Mouse (Mus musculus) E14TG2a.4 (cell line): ENCODE results near the gene Slitrk5.

Experiments used
- CTCF ChIP-seq: conservative IDR thresholded peaks from 2 replicates; pipeline ENCODE4 v1.5.1; 2014; ENCODE audit warnings: low read length
- NANOG ChIP-seq: IDR thresholded peaks from 2 replicates; pipeline ENCODE4 v1.6.1; 2014; ENCODE audit warnings: borderline replicate concordance, low read length, mixed read lengths

- no peak for TF ChIP-seq CTCF
- TF ChIP-seq NANOG, result no peak
Measured at GRCm38 (mm10) chr14:111681773-111682172, 6.9 kb downstream of the Slitrk5 start.
